Mouse (Mus musculus) right cerebral cortex, adult 18-20 months (tissue): ENCODE measurements around the gene Col4a3bp.
"Not testable (repeated sequence)": the region's sequence is repeated elsewhere in the genome, so short reads cannot be mapped to it uniquely, and the experiment has no call there.

Experiments used
- DNase-seq: peaks from one replicate; pipeline ENCODE4 v3.0.0; 2022; ENCODE audit warnings: mixed read lengths

Col4a3bp gene

GRCm38 (mm10) chr13:96656673-96657072, 114.3 kb downstream of the Col4a3bp start:
- DNase-seq: no peak

- DNase-seq: no peak
Measured at GRCm38 (mm10) chr13:96658936-96659335, 116.5 kb downstream of the Col4a3bp start.

GRCm38 (mm10) chr13:96660095-96660860, 117.9 kb downstream of the Col4a3bp start:
- no peak for DNase-seq

GRCm38 (mm10) chr13:96663120-96663519, 120.7 kb downstream of the Col4a3bp start:
- DNase-seq: not testable (repeated sequence)

- DNase-seq: no peak
Measured at GRCm38 (mm10) chr13:96664419-96664974, 122.1 kb downstream of the Col4a3bp start.

- DNase-seq: no peak
Measured at GRCm38 (mm10) chr13:96670019-96670405, 127.6 kb downstream of the Col4a3bp start.

GRCm38 (mm10) chr13:96670406-96671077, 128.1 kb downstream of the Col4a3bp start, which contains the start of gene Hmgcr:
Gene Hmgcr, minus strand, starts transcription at chr13:96670936.
- DNase-seq: peak; percentile 100

GRCm38 (mm10) chr13:96671078-96671905, 128.9 kb downstream of the Col4a3bp start:
- no peak for DNase-seq

- DNase-seq: no peak
Measured at GRCm38 (mm10) chr13:96671906-96672234, 129.5 kb downstream of the Col4a3bp start.

GRCm38 (mm10) chr13:96672276-96672675, 129.9 kb downstream of the Col4a3bp start:
- no peak for DNase-seq

- DNase-seq: no peak
Measured at GRCm38 (mm10) chr13:96673817-96674216, 131.4 kb downstream of the Col4a3bp start.

- DNase-seq: no peak
Measured at GRCm38 (mm10) chr13:96675756-96676155, 133.3 kb downstream of the Col4a3bp start.

GRCm38 (mm10) chr13:96677071-96677470, 134.7 kb downstream of the Col4a3bp start:
- no peak for DNase-seq

GRCm38 (mm10) chr13:96678616-96679015, 136.2 kb downstream of the Col4a3bp start:
- DNase-seq: no peak

GRCm38 (mm10) chr13:96680163-96681087, 138.0 kb downstream of the Col4a3bp start:
- peak; percentile 68 for DNase-seq

- DNase-seq: no peak
Measured at GRCm38 (mm10) chr13:96681088-96681620, 138.7 kb downstream of the Col4a3bp start.

- DNase-seq: peak; percentile 72
Measured at GRCm38 (mm10) chr13:96684779-96685178, 142.4 kb downstream of the Col4a3bp start.

- peak; percentile 58 for DNase-seq
Measured at GRCm38 (mm10) chr13:96687261-96687660, 144.8 kb downstream of the Col4a3bp start.
